Mouse (Mus musculus): ENCODE data around the gene Arid5a. TPM values are rescaled to one million over a fixed set of nuclear protein-coding genes. Genes with fewer than 3 reads are reported as not detected.

Gene Arid5a
- 10 to 100 TPM; 12.6 to 14.9 TPM for total RNA-seq (2021)

DNA sequence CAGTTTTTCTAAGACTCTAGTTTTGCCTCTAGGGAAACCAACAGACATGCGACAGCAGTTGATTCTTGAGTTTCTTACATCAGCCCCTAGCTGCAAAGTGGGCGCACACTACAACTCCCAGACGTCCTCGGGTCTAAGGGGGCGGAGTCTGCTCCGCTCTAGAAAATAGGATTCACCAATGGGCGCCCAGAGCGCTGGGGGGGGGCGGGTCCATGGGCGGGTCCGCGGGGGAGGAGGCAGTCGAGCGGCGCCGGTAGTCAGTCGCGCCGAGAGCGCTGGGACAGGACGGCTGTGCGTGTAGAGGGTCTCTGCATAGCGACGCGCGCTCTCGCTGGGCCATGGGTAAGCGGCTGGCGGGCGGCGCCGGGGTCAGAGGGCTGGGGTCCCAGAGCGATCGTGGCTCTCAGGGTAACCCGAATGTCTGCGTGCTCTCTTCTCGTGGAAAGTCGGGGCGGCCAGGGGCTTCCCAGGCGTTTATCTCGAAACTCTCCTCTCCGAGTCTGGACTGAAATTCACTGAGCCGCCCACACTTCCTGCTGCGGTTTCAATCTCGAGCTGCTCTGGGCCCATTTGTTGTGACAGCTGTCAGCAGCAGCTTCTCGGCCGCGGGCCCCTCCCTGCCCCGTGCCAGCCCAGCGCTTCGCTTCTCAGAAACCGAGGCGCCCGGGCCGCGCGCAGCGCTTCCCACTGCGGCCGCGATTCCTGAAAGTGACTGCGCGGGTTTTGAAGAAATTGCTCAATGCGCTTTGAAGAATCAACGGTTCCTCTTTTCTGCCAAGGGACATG is at the start of gene Arid5a:
Arid5a (plus strand) TSS at position 239 of the 786 bp plus-strand sequence.
- peak; percentile 73 to 80 for DNase-seq

DNA sequence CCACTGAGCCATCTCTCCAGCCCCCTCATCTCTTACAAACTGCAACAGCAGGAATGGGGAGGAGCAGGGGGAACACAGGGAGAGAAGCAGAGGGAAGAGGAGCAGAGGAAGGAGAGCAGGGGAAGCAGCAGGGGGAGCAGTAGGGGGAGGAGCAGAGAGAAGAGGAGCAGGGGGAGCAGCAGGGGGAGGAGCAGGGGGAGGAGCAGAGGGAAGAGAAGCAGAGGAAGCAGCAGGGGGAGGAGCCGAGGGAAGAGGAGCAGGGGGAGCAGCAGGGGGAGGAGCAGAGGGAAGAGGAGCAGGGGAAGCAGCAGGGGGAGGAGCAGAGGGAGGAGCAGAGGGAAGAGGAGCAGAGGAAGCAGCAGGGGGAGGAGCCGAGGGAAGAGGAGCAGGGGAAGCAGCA is 48.9 kb upstream of the Arid5a start:
- no peak for DNase-seq

DNA sequence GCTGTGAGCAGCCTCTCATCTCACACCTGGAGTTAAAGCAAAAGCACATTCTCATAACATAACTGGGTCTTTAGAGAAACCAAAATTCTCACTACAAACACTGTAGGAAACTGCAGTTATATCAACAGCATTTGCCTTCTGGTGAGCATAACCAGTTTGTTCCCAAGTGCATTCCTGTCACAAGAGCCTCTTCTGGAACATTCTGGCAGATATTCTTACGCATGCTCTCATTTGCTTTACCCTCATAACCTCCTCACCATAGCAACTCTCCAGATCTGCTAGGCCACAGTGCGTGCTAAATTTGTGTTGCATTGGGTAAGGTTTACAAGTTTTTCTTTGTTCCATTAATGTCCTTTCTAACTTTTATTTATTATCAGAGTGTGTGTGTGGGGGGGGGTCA is 48.3 kb upstream of the Arid5a start:
- no peak for DNase-seq

DNA sequence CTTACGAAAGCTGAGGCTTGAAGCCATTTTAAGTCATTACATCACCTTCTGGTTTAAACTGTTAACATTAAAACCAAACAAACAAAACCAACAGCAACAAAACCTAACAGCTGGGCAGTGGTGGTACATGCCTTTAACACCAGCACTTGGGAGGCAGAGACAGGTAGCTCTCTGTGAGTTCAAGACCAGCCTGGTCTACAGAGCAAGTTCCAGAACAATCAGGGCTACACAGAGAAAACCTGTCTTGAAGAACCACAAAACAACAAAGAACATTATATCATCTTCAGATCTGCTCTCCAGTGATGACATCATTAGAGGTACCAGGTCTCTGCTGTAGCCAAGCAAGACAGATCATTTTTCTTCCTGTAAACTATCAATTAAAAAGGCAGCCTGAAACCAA is 47.1 kb upstream of the Arid5a start:
- no peak for DNase-seq

DNA sequence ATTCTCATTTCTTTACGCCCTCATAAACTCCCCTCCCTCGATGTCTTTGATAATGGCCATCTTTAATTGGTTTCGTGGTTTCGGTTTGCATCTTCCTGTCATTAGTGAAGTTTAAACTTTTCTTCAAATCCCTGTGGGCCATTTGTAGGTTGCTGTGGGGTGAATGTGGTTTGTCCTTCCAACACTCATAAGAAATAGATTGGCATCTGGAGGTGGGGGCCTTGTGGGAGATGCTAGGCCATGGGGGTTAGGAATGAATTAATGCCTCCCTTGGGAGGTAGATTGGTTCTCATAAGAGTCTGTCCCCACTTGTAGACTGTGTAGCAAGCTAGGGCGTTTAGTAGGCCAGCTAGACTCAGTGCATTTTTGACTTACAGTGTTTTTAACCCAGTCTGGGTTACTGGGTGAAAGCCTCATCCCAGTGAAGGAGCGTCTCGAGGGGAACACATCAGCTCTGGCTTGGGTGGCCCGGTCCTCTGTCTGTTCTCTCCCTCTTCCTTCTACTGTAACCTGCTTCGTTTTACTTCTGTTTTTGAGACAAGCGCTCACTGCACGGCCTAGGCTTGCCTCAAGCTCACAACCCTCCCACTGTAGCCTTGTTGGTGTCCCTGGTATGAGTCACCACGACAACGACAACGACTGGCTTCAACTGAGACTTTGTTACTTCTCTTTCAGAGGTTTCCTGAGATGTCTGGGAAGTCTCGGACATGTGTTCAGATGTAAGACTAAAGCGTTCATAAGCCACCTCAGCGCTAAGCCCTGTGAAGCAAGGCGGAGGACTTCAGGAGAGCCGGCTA is 45.6 kb upstream of the Arid5a start:
- DNase-seq, result no peak

DNA sequence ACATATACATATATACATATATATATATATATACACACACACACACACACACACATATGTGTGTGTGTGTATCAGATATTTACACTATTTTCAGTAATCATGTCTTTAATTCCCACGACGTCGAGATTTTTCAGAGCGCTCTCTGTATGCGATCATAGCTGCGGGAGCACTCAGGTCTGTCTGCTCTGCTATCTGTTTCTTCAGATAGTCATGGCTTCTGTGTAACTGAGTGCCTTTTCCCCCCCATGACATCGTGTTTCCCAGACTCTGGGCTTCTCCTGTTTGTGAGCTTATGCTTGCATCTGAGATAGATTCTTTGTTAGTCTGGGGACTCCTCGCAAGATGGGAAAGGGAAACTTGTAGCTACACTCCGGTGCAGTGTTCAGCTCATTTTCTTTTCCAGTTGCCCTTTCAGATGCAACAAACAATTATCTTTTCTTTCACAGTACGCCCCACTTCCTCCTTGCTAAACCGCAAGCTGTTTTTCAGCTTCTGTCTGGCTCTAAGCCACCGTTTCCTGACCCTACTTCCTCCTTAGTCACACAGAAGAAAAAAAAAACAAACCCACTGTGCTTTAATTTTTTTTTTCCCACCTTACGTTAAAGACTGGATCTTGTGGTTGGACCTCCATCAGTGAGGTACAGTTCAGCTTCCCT is 43.6 kb upstream of the Arid5a start:
- no peak for DNase-seq

DNA sequence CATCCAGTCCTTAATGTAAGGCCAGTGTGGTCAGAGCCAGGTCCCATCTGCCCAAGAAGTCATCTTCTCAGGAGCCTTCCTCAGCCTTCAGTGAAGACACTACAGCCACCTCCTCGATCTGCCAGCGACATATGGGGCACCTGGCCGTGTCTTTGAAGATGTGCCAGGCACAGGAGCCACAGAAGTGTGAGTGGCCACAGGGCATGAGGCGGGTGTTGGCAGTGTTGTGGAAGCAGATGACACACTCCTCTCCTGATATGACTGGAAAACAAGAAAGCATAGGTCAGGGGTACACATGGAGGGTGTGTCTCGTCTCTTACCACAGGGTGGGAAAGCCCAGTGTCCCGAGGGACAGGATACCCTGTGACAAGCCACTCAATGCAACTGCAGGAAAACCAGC is 41.2 kb upstream of the Arid5a start:
- DNase-seq, result no peak

DNA sequence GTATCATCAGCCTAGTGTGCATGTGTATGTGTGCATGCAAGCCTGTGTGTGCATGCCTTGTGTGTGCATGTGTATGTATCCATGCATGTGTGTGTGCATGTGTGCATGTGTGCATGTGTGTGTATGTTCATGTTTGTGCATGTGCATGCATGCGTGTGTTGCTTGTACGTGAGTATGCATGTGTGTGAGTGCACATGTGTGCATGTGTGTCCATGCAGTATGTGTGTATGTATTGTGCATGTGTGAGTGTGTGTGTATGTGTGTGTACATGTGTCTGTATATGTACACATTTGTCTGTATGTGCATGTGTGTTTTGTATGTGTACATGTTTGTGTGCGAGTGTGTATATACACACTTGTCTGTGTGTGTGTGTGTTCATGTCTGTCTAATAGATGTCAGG is 39.9 kb upstream of the Arid5a start:
- no peak for DNase-seq

DNA sequence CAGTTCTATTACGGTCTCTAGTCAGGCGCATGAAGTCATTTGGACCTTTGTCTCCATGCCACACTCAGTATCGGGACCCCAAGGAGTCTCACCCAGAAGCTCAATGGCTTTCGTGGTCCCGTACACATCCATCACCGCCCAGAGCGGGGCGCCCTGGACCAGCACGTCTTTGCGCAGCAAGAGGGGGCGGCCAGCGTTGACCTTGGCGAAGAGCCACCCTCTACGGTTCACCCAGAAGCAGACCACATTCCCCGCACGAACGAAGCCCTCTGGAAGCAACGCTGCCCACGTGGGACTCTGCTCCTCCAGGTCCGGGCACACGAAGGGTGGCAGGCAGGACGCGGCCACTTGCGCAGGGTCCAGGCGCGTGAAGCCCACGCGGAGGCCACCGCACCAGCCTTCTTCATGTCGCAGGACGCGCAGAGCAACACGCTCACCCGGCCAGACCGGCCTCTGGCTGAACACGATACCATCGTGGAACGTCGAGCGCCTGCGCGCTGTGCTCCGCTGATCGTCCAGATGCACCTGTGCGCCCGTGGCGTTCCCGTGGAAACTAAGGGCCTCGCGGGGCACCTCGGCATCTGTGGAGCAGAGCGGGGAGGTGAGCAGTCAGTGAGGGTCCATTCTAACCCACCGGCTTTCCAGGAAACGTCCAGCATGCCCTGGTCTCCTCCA is 38.3 kb upstream of the Arid5a start:
- no peak for DNase-seq

DNA sequence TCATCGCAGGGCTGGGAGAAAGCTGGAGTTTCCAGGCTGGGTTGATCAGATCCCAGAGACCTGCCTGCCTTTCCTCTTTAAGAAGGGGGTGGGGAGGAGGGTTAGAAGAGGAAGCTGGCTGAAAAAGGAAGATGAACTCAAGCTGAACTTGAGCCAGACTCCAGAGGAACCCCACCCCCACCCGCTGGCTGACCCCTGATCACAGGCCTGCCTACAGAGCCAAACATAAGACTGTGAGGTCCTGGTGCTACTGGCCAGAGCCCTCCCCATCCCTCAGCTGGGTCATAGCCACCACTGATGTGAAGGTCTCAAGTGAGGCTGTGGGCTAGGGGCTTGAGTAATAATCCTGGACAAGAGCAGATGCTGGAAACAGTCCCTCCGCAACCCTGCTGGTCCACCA is 36.9 kb upstream of the Arid5a start:
- DNase-seq, result no peak

DNA sequence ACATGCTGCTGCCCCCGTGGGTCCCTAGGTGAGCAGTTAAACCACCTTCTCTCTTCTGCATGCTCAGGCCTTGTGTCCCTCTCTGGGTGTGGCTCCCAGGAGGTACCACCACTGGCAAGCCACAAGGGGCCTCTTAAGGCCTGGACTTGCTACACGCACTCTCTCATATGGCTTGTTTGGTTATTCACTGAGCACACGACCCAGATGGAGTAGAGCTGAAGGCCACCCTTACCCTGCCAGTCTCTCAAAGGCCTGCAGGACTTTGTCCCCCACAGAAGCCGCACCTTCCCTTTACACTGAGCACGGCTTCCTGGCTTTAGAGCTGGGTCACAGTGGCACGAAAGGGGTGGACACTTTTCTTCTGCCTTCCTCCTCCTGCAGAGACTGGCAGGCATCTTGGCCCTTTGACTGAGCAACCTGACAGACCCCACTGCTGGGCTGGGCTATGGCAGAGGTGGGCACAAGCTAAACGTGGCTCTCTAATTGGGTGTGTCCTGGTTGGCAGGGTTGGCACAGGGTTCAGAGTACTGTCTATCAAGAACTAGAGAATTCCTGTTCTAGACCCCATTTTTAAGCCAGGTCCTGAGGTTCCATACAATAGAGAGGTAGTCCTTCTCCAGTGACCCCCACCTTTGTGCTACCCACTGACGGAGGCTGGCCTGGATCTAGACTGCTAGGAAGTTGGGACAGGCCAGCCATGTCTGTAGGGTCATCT is 35.9 kb upstream of the Arid5a start:
- DNase-seq, result no peak

DNA sequence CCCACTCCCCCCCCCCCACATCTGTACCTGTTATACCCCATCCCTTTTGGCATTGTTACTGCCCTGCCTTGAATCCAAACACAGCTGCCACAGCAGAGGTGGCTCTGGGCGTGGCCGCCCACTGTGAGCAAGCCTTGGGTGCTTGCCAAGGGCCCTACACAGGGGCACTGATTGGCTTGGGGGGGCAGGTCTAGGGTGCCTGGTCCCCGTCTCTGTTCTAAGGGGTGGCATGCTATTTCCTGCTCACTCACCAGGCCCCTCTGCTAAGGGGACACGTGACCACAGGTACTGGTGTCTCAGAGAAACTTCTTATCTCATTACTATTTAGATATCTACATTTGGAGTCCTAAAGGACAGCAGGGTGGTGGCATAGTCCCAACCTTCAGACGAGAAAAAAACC is 35.0 kb upstream of the Arid5a start:
- no peak for DNase-seq

DNA sequence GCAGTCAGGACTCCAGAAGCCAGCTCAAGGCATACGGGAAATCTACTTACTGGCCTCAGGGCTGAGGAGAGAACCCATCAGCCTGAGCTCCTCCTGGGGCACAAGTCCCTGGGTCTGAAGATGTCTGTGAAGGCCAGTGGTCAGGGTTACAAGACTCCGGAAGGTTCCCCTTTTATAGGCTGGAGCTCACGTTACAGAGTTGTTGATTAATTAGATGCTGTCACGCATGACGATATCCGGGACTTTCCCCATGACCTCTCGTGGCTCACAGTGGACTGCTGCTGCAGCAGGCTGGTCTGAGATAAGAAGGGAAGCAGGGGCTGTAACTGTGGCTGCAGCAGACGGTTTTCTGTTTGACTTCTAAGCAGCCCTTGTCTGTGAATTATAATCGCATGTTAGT is 34.2 kb upstream of the Arid5a start:
- DNase-seq, result no peak

DNA sequence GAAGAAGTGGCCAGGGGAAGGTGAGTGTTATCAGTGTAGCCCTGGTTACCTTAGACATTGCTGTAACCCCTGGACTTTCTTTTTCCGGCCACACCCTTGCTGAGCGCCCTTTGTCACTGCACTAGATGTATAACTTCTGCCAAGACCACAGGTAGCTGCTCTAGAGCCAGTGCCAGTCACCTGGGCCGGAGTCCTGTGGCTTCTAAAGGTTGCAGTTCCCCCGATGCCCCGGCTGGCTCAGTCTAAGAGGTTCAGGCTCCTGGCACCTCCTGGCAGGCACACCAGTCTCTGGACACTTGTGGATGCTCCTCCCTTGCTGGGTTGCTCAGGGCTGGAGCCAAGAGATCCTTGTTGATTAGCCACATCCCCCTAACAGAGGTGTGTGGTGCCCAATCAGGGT is 33.1 kb upstream of the Arid5a start, which contains the start of gene Neurl3:
Neurl3 (minus strand) TSS at position 225 of the 400 bp plus-strand sequence.
- DNase-seq, result no peak

DNA sequence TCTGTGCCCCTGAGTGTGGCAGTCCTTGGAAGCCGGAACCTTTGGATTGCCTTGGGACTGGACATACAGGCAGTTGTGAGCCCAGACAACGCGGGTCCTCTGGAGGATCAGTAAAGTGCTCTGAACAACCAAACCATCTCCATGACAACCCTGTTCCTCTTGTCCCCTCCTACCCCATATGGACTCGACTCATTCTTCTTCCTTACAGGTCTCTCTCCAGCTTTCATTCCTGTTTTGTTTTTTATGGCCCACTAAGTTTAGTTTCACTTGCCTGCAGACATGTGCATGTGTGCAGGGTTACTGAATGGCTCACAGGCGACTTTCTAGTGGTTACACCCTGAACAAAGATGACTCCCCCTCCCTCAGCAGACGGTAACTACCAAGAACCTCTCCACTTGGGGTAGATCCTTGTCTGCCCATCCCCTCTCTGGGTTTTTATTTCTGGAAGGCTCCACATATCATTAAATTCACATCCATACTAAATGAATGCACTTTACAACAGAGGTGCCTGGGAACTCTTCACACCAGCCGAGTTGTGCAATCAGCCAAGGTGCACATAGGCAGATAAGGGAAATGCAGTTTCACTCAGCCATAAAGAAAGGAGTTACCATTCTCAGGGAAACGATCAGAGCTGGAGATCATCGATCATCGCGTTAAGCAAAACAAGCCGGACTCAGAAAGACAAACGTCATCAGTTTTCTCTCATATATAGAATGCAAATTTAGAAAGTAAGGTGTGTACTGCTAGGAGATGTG is 31.7 kb upstream of the Arid5a start:
- DNase-seq, result no peak

DNA sequence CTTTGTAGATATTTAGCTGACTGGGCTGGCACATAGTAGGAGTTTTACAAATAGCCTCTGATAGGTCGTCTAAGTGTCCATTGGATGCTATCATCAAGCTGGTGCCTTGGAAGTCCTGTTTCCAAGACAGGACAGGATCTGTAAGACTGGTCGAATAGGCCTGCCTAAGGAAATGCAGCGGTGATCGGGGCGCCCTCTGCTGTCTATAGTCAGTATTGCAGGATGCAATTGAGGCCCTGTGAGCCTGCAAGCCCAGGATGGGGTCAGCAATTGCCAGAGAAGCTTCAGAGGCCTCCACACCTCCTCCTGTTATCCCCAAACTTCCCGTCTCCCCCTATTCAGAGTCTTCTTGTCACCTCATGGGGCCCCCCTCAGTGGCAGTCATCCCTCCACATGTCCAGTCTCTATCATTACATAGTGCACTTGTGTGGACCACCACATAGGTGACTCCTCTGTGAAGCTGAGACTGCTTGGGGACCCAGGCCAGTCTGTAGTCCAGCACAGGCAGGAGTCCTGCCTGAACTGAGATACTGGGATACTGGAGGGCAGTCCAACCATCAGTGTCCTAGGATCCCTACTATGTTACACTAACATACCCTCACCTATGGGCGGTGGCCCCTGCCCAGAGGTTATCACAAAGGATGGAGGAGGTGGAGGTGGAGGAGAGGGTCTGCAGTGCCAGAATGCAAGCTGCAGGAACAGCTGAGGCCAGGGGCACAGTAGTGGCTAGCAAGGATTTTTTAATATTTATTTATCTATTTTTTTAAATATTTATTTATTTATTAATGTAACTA is 30.1 kb upstream of the Arid5a start:
- peak; percentile 57 to 64 for DNase-seq

DNA sequence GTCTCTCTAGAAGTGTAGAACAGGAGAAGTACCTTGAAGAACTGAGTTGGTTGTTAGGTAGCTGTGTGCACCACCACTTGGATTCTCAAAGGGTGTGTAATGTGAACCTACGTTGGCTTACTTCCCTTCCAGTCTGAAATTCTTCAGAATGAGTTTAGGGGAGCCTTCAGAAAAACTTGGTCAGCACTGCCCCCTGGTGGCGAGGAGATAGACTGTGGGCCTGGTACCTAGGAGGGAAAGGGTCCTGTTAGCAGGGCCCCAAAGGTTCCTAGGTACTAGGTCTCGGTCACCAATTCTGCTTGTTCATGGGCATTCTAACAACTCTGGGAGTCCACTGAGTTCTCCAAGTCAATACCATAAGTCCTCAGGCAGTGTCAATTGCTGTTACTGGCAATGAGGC is 28.3 kb upstream of the Arid5a start:
- DNase-seq, result peak; percentile 57 to 74

DNA sequence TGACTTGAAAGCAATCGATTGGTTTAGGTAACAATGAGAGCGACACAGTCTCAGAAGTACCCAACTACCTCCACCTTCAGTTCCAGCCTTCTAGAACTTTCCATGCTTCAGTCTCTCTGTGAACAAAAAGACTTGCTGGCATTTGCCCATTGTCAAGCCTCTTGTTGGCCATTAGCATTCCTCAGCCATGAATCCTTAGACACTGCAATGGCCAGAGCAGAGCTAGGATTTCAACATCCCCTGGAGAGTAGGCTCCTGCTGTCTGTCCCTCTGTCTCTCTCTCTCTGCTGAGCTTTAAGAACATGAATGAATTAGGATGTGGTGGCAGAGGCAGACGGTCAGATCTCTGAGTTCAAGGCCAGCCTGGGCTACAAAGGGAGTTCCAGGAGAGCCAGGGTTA is 26.6 kb upstream of the Arid5a start:
- DNase-seq, result no peak

DNA sequence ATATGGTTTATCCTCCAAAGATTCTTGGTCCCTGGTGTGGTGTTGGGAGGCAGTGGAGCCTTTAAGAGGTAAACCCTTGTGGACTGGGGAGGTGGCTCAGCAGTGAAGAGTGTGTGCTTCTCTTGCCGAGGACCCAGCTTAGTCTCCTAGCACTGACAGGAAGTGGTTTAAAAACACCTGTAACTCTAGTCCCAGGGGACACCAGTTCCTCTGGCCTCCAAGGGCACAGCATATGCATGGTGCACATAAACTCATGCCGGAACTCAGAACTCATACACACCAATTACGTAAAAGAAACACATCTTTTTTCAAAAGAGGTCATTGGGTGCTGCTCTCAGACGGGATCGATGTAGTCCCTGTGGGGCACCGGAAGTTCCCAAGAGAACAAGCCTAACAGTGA is 25.7 kb upstream of the Arid5a start:
- no peak for DNase-seq

DNA sequence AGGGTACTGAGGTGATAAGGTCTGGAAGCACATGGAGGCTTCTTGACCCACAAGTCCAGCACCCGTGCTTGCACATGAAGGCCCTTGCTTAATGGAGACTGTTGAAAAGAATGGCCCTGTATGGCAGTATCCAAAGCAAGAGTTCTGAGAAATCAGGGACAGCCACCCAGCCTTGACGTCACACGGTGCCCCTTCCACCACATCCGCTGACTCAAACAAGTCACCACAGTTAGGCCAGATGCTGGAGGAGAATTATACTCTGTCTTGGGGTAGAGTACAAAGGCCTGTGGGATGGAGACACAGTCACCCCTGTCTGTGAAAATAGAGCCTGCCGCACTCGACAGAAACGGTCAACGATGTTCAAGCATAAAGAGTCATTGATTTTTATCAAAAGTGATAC is 14.1 kb upstream of the Arid5a start:
- no peak for DNase-seq

DNA sequence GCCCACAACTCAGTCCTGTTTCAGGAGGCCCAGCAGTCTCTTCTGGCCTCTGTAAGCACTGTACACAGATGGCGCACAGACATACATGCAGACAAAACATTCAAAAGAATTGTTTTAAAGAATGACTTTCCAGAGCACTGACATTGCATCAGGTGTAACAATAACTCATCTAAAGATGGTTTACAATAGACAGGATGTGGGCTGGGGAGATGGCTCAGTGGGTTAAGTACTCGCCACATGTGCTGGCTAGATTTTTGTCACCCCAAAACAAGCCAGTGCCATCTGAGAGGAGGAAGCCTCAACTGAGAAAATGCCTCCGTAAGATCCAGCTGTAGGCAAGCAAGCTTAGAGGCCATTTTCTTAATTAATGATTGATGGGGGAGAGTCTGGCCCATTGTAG is 13.1 kb upstream of the Arid5a start:
- DNase-seq, result no peak
